Mouse (Mus musculus) forebrain, embryonic 16.5 days (tissue): ENCODE data around the gene Gde1. TPM values are rescaled to one million over a fixed set of nuclear protein-coding genes. Genes with fewer than 3 reads are reported as not detected.

ENCODE experiments used
- ATAC-seq: fragments of 200-750 bp; cut with Nextera tagmentation; 2 replicates; pipeline ENCODE4 v1.8.0; 2017; ENCODE audit warnings: mild to moderate bottlenecking, moderate library complexity
- H3K27ac ChIP-seq: fragments of 300-500 bp; sonication (generic); 2 replicates; pipeline ENCODE4 v1.5.1; 2014; ENCODE audit warnings: low read length, control low read depth
- H3K27me3 ChIP-seq: fragments of 300-500 bp; sonication (generic); replicated peaks from 2 replicates; pipeline ENCODE4 v1.6.1; 2014; ENCODE audit warnings: low read length; ENCODE audit not compliant: control insufficient read depth, insufficient read depth
- H3K36me3 ChIP-seq: fragments of 300-500 bp; sonication (generic); 2 replicates; pipeline ENCODE4 v1.6.1; 2014; ENCODE audit not compliant: control insufficient read depth, insufficient read depth
- H3K4me1 ChIP-seq: fragments of 300-500 bp; sonication (generic); replicated peaks from 2 replicates; pipeline ENCODE4 v1.6.1; 2014; ENCODE audit warnings: low read length; ENCODE audit not compliant: control insufficient read depth, insufficient read depth
- H3K4me2 ChIP-seq: fragments of 300-500 bp; sonication (generic); 2 replicates; pipeline ENCODE4 v1.6.1; 2014; ENCODE audit warnings: mild to moderate bottlenecking, low read length, control low read depth
- H3K4me3 ChIP-seq: fragments of 300-500 bp; sonication (generic); replicated peaks from 2 replicates; pipeline ENCODE4 v1.5.1; 2014; ENCODE audit warnings: mild to moderate bottlenecking, low read length, control low read depth
- H3K9ac ChIP-seq: fragments of 300-500 bp; sonication (generic); replicated peaks from 2 replicates; pipeline ENCODE4 v1.6.1; 2014; ENCODE audit warnings: low read depth, low read length, control low read depth
- H3K9me3 ChIP-seq: fragments of 300-500 bp; sonication (generic); 2 replicates; pipeline ENCODE4 v1.6.1; 2016; ENCODE audit warnings: low read length; ENCODE audit not compliant: control insufficient read depth
- WGBS: fragments of 180-500 bp; shearing (Covaris S2); extraction: QIAGEN DNeasy Blood & Tissue Kit; methylation state at CpG from one replicate; pipeline ENCODE4 v1.1.7; 2014; 5-methylcytosine and 5-hydroxymethylcytosine counted together
- polyA plus RNA-seq: library from polyadenylated mRNA; unstranded; fragments of >200 nt; fragmentation: Nextera tagmentation; extraction: Ambion mirVana; gene quantifications from 2 replicates; pipeline ENCODE4 v1.2.1, GENCODE M21; 2015

Gde1 gene
- 166 and 174 TPM in 2 replicates for polyA plus RNA-seq

DNA sequence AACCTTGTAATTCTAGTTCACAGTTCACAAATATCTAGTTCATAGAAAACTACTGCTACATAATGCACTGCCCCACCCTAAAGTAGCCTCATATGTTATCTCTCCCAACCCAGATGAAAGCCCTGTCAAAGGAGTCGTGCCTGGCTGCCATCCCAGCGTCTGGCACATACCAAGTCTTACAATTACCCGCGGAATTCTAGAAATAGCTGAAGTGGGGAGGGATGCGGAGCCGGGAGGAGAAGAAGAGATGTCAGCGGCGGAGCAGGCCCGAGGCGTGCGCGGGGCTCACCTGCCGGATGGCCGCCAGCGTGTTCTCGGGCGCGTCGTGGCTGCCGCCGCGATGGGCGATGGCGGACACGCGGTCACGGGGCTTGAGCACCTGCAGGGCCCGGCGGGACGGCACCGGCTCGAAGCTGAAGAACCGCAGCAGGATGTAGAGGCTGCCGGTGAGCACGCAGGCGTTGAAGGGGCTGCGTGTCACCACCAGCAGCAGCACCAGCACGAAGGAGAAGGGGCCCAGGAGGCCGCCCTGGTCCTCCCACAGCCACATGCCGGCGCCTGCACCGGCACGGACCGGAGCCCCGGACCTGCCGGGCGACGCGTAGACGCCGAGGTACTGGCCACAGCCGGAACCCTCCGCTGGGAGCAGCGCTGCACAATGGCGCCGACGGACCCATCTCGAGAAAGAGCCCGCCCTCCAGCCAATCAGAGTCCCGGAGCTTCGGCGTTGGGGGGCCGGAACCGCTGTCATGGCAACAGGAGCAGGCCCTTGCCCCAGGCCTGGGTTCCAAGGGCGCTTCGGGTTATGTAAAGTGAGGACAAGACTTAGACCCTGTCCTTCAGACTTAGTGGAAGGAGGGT lies at the start of gene Gde1:
Gene Gde1 (minus strand): TSS at position 678 of the 861 bp plus-strand sequence.
- Histone ChIP-seq H3K27me3 (no peaks in the 10 kb centered on the region), H3K36me3 (no peaks in the 10 kb centered on the region), H3K4me3 (peak within 1 kb of the TSS; percentile 91), H3K4me2 (peak within 1 kb of the TSS; percentile 59), H3K4me1 (peaks cover 21% of the 10 kb centered on the region), H3K27ac (peak within 1 kb of the TSS; percentile 85), H3K9ac (peak within 1 kb of the TSS; percentile 85), H3K9me3 (no peaks in the 10 kb centered on the region)
- ATAC-seq, result peak; percentile 95
- WGBS, result under 1% methylated on average over 66 of the region's 66 CpGs

DNA sequence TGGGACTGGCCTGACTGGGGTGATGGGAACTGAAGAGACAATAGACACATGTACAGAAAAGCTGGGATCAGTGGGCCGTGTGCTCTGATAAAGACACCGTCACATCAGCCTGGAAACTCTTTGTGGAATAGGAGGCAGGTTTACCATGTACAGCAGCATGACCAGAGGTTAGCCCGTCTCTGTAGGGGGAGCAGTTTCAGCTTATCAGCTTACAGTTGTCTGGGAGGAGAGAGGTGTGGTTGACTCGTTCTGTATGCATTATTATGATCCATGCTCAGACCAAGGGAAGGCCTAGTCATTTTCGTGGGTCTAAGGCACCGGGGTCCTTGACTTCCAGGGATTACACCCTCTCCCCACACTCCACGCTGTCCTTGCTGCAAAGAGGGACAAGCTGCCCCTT lies 46.0 kb upstream of the Gde1 start:
- Histone ChIP-seq H3K9ac (no peak overlapping the region), H3K4me1 (no peaks in the 10 kb centered on the region), H3K36me3 (peaks cover 40% of the 10 kb centered on the region), H3K9me3 (no peaks in the 10 kb centered on the region), H3K4me3 (no peak overlapping the region), H3K27me3 (no peaks in the 10 kb centered on the region), H3K4me2 (no peak overlapping the region), H3K27ac (no peak overlapping the region)
- 86% methylated on average over 7 of the region's 7 CpGs for WGBS
- no peak for ATAC-seq

DNA sequence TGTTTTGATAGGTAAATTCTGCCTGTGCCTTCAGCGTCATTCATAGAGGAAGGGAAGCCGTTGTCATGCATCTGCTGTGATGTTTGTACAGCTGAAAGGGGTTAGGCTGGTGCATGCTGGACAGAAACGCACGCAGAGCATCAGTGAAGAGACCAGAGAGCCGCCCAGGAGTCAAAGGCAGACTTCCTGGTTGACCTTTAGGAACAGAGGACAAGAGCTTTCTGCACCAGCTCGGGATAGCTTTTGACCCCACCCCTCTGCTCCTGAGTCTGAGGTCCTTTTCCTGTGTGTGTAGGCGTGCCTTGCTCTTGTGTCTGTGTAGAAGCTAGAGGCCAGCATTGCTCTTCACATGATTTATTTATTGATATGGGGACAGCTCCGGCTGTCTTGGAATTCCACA lies 44.1 kb upstream of the Gde1 start:
- peaks cover 38% of the 10 kb centered on the region for H3K36me3 ChIP-seq
- H3K27me3 ChIP-seq, result no peaks in the 10 kb centered on the region
- no peaks in the 10 kb centered on the region for H3K9me3 ChIP-seq
- no peak overlapping the region for H3K4me3 ChIP-seq
- ATAC-seq, result no peak
- no peak overlapping the region for H3K9ac ChIP-seq
- H3K4me1 ChIP-seq, result no peaks in the 10 kb centered on the region
- WGBS, result 91% methylated on average over 8 of the region's 8 CpGs
- no peak overlapping the region for H3K27ac ChIP-seq
- H3K4me2 ChIP-seq, result no peak overlapping the region

DNA sequence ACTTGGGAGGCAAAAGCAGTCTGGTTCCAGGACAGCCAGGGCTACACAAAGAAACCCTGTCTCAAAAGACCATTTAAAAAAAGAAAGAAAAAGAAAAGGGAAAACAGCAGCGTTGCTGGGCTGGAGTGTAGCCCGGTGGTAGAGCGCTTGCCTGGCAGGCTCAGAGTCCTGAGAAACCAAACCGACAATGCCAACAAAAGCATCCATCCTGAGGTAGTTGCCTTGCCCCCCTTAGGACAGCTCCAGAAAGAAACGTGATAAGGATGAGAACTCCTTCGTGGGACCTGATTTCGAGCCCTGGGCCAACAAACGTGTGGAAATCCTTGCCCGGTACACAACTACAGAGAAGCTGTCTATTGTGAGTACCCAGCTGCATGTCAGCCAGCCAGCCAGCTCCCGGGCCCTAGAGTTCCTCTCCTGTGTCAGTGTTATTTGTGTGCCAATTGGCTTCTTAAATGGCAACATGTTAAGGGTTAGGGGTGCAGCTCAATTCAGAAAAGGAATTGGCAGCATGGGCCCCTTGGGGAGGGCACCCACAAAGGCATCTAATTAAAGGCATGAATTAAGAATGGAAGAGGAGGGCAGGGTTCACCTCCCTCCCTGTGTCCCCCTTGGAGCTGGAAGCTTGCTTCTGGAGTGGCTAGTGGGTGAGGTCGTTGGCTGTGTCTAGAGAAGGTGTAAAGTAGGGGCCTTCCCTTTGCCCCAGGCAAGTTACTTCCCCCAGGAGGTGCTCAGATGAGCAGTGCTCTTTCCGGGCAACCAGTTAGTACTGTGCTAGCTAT lies 42.5 kb upstream of the Gde1 start:
- no peaks in the 10 kb centered on the region for H3K9me3 ChIP-seq
- no peaks in the 10 kb centered on the region for H3K4me1 ChIP-seq
- H3K27ac ChIP-seq, result no peak overlapping the region
- no peaks in the 10 kb centered on the region for H3K27me3 ChIP-seq
- no peak overlapping the region for H3K4me3 ChIP-seq
- H3K9ac ChIP-seq, result no peak overlapping the region
- peak; percentile 77 for ATAC-seq
- no peak overlapping the region for H3K4me2 ChIP-seq
- H3K36me3 ChIP-seq, result peaks cover 31% of the 10 kb centered on the region
- 57% methylated on average over 12 of the region's 12 CpGs for WGBS

DNA sequence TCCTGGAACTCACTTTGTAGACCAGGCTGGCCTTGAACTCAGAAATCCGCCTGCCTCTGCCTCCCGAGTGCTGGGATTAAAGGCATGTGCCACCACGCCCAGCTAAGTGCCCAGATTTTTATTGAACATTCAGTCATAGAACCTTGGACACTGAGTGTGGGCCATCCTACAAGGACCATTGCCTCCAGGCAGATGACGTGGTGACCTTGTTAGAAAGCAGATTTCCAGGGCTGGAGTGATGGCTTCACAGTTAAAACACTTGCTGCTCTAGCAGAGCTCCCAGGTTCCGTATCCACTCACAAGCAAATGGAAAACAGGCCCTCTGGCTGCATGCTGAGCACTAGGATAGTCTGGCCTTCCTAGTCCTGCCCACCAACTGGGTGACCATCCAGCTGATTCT lies 39.2 kb upstream of the Gde1 start:
- Histone ChIP-seq H3K4me2 (no peak overlapping the region), H3K4me3 (no peak overlapping the region), H3K9me3 (no peaks in the 10 kb centered on the region), H3K9ac (no peak overlapping the region), H3K27ac (no peak overlapping the region), H3K27me3 (no peaks in the 10 kb centered on the region), H3K4me1 (peaks cover 14% of the 10 kb centered on the region), H3K36me3 (peaks cover 22% of the 10 kb centered on the region)
- ATAC-seq, result no peak
- 94% methylated on average over 5 of the region's 5 CpGs for WGBS

DNA sequence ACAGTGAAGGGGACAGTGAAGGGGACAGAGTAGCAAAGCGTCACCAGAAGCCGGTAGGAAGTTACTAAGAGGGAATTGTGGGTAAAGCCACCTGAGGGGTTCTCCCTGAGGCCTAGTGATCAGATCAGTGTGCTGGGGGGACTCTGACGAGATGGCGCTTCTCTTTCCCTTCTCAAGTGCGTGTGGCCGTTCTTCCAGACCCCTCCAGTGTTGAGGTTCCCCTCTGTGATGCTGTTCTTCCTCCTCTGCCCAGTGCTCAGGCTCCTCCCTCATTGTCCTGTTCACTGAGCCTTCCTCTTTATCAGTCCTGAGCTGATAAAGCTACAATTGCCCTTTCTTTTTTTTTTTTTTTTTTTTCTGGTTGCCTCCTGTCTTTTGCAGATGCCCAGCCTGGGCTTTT lies 36.7 kb upstream of the Gde1 start:
- H3K27ac ChIP-seq, result no peak overlapping the region
- ATAC-seq, result no peak
- no peaks in the 10 kb centered on the region for H3K9me3 ChIP-seq
- no peak overlapping the region for H3K9ac ChIP-seq
- H3K4me1 ChIP-seq, result peaks cover 14% of the 10 kb centered on the region
- 87% methylated on average over 6 of the region's 6 CpGs for WGBS
- peaks cover 11% of the 10 kb centered on the region for H3K36me3 ChIP-seq
- no peak overlapping the region for H3K4me2 ChIP-seq
- no peak overlapping the region for H3K4me3 ChIP-seq
- no peaks in the 10 kb centered on the region for H3K27me3 ChIP-seq

DNA sequence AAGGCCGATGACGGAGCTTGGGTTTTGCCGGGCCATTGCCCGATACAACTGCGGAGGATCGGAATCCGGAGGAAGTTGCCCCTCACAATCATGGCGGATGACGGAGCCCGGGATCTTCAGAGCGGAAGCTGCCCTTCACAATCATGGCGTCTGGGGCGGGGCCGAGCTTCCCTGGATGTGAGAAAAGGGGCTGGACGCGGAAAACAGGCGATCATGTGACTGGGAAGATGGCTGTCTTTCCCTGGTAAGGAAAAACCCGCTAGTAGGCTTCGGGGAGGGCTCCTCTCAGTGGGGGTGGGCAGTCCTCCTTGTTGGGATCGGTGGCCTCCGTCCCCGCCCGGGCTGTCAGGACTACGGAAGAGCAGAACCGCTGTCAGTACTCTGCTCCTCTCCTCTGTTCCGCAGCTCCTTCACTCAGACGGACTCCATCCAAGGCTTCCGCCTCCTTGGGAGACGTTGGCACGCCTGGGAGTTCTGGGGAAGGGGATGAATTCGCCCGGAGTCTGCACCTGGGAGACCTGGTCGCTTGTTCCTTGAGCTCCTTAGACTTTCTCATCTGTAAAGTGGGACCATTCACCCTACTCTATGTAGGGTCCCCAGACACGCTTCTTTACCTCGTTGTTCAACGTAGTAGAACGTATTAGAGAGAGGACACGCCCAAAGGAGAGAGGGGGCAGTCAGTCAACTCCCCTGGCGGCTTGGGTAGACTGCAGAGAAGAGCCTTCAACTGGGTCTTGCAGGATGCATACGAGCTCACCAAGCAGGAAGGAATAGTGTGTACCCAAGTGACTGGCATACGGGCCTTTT lies 35.2 kb upstream of the Gde1 start:
- peaks cover 14% of the 10 kb centered on the region for H3K4me1 ChIP-seq
- peak overlapping the region; percentile 87 for H3K9ac ChIP-seq
- H3K4me3 ChIP-seq, result peak overlapping the region; percentile 83
- peak overlapping the region; percentile 87 for H3K4me2 ChIP-seq
- no peaks in the 10 kb centered on the region for H3K27me3 ChIP-seq
- ATAC-seq, result peak; percentile 97
- H3K36me3 ChIP-seq, result peaks cover 7% of the 10 kb centered on the region
- H3K9me3 ChIP-seq, result no peaks in the 10 kb centered on the region
- peak overlapping the region; percentile 91 for H3K27ac ChIP-seq
- WGBS, result 3% methylated on average over 41 of the region's 41 CpGs

DNA sequence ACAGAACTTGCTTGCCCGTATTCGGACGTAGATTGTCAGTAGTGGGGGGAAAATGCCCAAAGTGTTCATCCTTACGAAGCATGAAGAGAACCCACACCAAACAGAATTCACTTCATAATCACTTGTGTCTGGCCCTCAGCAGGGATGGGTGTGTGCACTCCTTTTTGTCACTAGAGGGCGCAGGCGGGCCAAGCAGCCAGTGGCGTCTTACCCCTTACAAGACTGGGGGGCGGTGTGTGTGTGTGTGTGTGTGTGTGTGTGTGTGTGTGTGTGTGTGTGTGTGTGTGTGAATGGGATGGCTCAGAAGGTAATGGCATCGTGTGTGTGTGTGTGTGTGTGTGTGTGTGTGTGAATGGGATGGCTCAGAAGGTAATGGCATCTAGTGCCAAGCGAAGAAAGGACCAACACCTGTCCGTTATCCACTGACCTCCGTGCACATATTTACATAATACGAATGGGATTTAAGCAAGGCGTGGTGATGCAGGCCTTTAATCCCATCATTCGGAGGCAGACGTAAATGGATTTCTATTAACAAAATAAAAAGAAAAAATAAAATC lies 34.5 kb upstream of the Gde1 start, which contains the start of gene Vps35l:
Gene Vps35l (plus strand): TSS at position 252 of the 557 bp plus-strand sequence.
- ATAC-seq, result peak; percentile 88
- WGBS, result 3% methylated on average over 15 of the region's 16 CpGs
- Histone ChIP-seq H3K4me3 (peak within 1 kb of the TSS; percentile 83), H3K9me3 (no peaks in the 10 kb centered on the region), H3K27me3 (no peaks in the 10 kb centered on the region), H3K36me3 (peaks cover 9% of the 10 kb centered on the region), H3K4me2 (peak within 1 kb of the TSS; percentile 87), H3K9ac (peak within 1 kb of the TSS; percentile 87), H3K27ac (peak within 1 kb of the TSS; percentile 91), H3K4me1 (peaks cover 14% of the 10 kb centered on the region)
